Mouse (Mus musculus): ENCODE results near the gene Kirrel3.

Kirrel3 gene

DNA sequence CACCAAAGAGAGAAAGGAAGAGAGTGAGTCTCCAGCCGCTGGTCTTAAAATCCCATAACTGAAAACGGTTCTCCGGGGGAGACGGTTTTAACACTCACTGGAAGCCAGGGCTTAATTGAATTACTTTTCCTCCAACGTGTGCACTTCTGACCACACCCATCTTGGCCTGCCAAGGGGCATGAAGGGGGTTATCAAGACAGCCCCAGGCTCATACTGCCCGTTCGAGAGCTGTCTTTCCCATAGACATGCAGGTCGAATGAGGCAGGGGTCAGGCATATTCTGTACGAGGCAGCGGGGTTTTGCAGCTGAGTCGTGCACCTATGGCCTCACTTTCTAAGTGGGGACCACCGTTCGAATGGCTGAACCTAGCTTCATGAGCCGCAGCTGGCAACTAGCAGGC lies 475.5 kb downstream of the Kirrel3 start:
- no peak for DNase-seq

DNA sequence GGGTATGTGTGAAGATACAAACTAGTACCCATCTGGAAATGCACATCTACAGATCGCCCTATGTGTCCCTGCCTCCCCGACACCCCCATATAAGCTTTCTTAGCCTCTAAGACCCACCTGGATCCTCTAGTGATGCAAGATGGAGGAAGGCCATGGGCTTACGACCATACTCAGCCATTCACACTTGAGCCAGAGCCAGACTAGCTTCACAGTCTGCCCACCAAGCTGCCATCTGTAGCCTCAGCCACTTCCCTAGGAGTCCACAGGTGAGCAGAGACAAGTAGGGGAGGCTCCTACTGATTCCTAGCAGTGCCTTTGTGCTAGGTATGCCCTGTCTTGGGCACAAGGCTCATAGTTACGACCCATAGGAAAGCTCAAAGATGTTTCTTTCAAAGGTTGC lies 476.6 kb downstream of the Kirrel3 start:
- no peak for DNase-seq

DNA sequence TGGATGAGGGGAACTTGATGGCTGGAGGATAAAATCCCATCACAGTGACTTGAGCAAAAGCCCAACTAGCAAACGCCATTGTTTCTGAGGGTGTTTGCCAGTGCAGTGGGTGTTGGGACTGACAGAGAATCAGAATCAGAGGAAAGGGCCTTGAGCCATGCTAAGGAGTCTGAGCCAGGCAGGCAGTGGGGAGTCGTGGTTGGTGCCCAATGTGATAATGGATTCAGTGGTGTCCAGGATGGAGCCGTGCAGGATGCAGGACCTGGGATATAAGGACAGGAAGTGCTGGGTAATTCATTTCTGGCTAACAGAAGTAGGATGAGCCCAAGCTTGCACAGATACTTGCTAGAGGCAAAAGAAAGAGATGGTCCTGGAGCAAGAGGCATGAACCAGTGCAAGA lies 477.9 kb downstream of the Kirrel3 start:
- DNase-seq = no peak

DNA sequence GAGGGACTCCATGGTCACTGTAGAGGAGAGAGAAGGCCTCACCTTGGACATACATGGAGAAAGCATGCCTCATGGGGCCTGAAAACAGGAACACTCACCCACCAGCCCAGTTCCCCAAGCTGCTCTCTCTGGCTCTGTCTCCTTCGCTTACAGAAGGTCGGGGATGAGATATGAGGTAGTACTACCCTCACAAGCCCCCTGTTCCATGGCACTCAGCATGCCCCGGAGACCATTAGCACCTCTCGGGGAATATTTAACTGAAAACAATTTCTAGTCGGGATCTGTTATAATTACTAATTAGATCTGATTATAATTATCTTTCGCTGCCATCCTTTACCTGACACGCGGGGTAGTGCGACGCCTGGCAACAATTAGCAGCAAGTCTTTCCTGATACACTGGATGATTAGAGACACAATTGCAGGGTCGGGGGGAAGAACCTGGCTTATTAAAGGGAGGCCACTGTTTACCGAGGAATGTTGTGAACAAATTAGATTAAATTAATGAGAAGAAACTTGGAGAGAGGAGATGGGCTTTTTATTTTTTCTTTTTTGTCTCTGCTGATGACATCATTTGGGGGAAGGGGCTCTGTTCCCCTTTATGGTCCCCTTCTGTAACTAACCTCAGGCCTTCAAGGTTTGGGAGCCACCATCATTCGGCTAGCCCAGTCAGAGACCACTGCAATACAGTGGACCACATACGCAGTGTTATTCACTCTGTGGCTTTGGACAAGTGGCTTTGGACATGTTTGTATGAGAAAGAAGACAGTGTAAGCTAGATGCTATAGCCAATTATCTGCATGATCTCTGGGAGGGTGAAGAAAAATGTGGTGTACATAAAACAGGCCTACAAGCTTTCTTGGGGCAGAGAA lies 478.7 kb downstream of the Kirrel3 start:
- DNase-seq = no peak

DNA sequence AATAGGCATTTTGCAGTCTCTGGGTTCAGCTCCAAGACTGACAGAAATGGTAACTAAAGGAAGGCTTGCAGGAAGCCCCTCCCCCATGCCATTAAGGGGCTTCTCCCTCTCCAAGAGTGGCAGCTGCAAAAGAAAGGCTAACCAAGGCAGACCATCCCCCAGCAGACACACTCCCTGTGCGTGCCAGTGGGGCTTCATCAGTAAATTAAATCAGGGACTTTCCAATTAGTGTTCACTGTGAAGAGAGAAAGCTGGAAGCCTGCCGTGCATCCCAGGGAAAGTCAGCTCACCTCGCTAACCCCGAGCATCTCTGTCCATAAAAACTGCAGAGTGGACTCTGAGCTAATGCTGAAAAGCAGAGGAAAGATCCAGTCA lies 479.3 kb downstream of the Kirrel3 start:
- DNase-seq = no peak

DNA sequence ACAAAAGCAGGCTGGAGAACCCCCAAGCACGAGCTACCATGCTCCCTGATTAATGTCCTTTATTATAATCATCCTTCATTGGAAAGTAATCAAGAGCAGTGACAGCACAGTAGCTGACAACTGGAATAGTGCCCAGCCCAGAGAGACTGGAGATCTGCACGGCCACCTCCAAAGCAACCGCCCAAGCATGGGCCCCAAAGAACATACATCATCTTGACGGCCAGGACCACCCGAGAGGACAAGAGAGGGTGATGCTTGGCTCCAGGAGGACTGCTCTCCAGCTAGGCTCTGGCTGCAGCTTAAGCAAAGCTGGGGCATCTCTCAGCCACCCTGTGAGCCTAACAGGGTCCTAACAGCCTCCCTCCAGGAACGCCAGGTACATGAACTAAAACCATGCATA lies 482.1 kb downstream of the Kirrel3 start:
- no peak for DNase-seq

DNA sequence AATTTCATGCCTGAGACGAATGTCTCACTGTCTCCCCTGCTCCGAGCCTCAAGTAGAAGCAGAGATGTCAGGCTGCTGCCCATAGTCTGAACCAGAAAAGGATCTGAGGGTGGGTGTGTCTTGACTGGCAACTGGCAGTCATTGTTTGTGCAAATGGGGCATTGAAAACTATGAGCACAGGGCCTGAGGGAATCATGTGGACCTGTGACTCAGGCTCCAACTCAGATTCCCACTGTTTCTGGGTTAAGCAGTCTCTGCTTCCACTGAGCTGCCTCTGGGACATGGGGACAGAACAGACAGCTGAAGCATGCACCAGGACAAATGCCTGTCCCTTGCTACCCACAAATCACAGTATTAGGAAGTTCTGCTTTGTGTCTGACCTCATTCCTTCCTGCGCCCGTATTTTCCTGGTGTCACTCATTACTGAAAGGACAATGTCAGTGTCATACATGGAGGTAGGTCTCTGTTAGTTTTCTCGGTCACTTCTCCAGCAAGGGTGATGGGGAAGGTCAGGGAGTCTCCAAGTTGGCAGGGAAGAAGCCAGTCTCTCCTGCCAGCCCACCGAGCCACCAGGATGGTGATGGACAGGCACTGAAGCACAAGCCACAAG lies 484.3 kb downstream of the Kirrel3 start:
- DNase-seq = no peak

DNA sequence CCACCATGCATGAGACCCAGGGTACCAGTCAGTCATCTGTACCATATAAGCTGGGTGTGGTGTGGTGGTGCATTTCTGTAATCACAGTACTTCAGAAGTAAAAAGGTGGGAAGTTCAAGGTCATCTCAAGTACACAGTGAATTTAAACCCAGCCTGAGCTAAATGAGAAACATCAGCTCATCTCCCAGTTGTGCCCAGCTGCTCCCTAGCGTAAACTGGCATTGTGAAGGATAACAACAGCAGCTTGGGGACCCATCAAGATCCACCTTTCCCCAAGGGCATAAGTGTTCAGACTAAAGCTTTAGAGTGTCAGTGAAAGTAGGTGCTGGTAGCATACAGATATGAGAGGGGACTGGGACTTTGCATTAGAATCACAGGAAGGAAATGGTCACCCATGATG lies 488.6 kb downstream of the Kirrel3 start:
- no peak for DNase-seq

DNA sequence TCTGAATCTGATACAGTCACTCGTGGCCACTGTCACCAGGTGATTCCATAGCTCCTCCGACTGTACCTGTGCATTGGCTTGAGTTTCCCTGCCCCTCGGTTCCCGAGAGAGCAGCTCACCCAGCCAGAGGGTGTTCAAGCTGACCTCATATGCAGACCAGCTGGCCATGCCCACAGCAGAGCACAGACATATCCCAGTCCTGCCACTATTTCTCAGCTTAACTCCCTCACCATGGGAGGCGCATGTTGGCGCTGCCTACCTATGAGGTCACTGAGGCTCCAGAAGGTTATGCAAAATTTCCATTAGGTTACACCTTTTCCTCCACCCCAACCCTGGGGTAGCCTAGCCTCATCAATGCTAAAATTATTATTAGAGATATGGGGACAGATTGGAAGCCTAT lies 489.6 kb downstream of the Kirrel3 start:
- no peak for DNase-seq

DNA sequence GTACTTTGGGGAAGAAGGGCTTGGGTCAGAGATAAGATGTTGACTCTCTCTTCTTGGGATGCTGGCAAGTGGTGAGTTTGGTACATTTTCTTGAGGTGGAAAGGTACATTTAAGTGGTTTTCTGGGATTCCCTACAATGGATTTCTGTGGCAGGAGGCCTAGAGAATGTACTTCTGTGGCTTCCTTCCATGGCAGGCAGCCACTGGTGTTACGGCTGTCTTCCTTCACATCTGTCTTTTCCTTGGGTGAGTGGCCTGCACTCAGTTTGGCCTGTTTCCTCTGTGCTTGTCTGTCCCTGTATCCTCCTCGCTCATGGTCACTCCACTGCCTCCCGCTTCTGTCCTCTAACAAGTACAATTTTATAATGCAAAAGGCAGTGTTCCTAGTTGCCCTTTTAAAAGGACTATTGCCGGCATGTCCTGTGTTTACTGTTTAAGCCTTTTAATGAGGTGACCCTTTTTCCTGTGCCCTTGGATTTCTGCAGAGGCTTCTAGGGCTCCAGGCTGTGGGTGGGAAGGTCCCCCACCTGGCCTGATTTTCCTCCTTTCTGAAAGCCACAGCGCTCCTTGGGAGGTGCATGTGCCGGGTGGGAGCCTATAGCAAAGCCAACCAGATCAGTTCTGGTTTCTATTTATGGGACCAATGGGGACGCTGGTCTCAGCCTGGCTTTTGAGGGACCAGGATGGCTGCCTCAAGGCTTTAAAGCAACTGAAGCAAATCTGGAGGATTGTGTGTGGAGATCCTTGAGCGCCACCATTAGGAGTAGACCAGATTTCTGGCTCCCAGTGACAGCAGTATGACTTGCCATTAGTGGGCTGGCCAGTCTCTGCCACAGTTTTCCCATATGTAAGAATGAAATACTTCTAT lies 491.1 kb downstream of the Kirrel3 start:
- DNase-seq = no peak

DNA sequence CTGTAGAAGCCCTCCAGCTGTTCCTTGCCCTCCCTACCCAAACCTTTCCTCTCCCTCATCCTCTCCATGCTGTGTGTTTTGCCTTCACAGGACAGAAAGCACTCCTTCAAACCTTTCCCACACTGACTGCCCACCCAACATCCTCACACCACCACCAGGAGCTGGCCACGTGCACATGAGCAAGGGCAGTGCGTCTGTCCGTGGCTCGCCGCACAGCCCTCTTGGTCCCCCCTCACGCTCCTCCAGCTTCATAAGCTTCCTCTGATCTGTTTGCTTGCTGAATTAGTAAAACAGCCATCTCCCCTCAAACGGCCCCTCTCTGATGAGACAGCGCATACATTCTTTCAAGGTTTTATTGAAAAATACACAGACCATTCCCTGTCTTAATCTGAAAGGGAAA lies 492.0 kb downstream of the Kirrel3 start:
- DNase-seq = no peak

DNA sequence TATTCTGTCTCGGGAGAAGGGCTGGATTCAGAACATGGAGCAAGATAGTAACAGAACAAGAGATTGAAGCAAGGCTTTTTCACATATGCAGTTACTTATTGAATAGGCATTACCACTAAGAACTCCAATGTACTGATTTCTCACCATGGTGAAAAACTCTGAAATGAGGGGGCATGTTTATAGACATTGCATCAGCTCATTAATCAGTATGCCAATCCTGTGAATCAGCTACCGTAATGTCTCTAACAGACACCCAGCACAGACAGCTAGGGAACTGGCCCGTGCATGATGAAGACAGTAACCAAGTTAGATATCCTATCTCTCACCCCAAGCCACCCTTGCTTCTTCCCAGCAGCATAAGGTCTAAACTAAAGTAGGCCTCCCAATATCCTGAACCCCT lies 492.5 kb downstream of the Kirrel3 start:
- no peak for DNase-seq

DNA sequence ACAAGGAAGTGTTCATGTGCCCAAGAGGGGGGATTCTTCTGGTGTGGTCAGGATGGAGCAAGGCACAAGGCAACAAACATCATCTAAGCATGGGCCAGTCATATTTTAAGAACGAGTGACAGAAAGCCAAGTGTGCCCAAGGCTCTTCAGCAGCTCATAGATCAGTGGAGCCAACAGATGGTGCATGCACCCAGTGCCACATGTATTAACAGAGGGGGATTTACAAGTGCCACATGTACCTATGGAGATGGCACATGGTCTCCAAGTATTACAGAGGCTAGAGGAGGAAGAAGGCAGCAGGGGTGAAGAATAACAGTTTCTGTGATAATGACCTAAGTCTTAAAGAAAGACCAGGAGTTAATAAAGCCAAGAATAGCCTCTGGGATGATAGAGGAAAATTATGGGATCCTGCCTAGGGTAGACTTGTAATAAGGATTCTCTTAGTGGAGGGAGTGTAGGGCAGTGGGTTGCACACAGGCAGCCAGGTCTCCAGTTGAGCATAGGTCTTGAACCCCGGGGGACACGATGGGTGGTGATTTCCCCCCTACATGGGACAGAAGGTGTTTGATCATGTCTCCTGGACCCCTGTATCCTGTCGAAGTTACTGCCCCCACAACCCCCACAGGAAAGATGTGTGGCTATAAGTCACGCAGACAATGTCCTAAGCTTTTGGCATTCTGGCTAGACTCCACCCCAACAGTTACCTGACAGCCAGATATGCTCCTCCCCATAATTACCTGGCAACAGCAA lies 495.0 kb downstream of the Kirrel3 start:
- no peak for DNase-seq

DNA sequence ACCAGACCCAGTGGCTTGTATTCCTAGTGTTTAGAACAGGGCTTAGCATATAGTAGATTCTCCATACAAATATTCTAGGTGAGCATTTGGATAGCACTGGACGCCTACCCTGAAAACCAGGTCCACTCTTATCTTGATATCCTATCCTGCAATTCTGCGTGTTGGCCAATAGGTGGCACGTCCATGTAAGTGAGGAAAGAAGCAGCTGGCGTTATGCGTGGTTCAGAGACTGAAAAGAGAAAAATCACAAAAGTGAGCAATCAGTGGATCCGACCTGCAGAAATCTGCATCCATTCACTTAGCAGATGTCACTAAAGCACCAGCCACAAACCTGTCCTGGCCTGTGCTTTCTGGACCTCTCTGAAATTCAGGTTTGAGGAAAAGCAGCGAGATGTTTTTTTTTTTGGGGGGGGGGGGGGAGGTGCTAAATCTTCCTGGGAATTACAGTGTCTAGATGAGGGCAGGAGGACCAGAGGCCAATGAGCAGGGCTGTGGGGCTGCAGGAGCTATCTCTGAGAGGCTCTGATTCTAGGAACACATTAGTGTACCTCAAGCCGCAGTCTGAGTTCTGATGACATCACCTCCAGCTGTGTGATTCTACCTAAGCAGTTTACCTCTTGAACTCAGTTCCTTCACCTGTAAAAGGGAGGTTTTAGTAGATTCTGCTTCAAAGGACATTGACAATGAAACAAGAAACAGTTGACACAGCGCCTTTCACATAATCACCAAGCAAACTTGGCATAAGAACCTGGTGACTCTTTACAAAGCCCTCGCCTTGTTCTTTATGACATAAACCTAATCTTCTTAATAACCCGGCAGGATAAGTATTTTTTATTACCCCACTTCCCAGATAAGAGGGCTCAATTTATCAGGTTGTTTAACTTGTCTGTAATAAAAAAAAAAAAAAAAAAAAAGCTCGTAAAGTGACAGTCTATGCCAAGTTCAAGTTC lies 498.1 kb downstream of the Kirrel3 start:
- DNase-seq = no peak

DNA sequence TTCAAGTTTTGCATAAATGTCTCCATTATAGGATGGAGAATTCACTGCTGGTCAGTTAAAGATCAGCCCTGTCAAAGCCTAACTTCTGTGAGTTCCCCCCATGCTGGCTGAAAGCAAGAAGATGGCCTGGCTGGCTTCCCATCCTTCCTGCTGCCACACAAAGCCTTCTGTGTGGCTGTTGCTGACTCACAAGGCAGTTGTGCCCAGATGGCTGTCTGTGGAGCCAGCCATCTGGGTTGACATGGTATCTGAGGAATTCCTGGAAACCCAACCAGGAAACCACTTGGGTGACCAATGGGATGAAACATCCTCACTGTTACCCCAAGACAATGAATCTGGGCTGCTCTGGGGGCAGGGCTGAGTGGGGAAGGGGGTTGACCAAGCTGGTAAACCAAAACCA lies 500.5 kb downstream of the Kirrel3 start:
- peak; percentile 72 for DNase-seq

DNA sequence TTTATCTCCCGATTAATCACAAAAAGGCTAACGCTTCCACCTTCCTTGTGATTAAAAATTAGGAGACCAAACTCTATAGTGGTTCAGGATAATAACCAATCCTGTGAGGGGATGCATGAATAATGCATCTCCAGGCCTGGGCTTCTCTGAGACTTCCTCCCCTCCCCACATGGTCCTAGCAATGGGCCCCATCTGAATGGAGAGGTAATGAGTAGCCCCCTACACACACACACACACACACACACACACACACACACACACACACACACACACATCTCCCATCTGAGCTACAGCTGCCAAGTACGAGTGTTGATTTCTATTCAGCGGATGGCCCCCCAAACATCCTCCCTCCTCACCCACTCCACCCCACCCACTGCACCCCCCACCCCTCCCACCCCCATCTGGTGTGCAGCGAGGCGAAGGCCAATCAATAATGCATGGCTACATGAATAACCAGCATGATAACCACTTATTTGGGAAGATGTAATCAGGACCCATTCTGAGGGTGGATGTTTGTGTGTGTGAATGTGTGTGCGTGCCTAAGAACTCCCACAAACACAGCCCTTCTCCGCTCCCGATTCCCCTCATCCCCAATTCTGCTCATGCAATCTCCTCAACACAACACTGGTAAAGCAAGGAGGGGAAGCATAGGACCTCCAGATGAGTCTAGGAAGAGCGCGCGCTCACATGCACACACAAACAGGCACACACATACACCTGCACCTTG lies 501.9 kb downstream of the Kirrel3 start:
- DNase-seq = no peak

DNA sequence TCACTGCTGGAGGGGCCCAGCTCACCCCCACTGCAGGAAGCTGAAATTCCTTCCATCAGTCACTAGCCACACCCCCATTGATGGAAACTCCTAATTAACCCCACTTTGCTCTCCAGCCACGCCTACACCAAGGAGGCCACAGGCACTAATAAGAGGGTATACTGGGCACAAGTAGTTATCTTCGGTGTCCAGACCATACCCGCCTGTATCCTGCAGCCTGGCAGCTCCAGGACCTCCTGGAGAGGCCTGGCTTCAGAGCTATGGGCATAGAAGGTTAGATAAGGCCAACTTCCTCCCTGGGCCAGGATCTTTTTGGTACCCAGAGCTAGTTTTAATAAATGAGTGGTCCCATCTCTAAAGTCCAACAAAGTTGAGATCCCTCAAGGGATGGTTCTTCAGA lies 503.0 kb downstream of the Kirrel3 start:
- DNase-seq = no peak

DNA sequence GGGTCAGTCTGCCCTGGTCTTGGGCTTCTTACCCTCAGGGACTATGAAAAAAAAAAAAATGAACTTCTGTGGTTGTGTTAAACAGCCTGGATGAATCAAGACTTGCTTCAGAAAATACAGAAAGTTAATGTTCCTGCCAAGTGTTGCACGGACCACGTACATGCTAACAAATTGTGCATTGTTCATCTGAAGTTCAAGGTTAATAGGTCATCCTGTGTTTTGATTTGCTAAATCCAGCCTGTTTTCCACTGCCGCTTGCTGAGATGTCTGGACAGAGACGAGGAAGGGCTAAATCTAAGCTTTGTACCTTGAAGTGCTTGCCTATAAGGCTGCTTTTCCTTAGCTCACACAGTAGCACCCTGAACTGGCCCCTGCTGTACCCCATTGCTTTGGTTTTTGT lies 506.5 kb downstream of the Kirrel3 start:
- no peak for DNase-seq

DNA sequence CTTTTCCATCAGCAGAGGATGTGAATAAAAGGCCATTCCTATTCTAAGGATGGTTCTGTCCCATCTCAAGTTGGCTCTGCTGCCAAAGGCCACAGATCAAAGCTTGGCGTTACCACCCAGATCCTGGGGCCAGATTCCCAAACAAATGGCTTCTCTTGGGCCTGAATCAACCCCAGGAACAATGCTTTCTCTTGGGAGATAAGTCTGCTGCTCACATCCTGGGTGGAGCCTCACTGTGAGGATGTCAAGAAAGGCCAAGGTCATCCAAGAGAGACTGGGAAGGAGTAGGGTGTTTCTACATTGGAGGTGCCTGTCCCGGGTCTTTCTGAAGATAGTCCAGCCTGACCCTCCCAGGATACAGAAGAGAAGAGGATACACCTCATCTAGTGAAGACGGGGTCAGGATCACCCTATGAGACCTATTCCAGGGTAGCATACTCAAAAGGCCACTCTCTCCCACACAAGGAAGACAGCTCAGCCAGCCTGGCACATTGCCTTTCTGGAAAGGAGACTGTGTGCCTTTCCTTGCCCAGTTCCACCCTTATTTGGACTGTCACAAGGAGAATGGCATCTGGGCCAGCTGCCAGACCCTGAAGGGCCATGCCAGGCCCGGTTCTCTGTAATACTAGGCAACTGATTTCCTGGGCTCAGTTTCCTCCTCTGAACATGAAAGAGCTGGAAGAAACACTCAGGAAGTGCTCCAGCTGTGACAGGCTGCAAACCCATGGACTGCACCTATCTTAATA lies 507.9 kb downstream of the Kirrel3 start:
- peak; percentile 63 for DNase-seq

DNA sequence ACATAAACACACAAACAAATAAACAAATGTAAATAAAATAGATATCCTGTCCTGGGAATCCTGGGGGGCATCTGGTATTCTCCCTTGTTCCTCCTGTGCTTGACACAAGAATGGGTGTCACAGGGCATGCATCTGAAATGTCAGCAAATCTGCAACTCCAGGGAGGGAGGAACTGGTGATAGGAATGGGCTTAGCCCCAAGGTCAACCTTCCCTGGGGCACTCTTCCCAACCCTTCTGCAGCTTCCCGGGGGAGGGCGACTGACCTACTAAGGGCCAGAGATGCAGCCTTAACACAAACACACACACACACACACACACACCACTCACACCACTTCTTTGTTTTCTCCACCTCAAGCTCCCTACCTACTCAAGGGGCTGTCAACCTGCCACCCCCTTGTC lies 509.4 kb downstream of the Kirrel3 start:
- DNase-seq = no peak
